Mouse (Mus musculus) forebrain, embryonic 11.5 days (tissue): ENCODE data around the gene Acta1. TPM values are rescaled to one million over a fixed set of nuclear protein-coding genes. Genes with fewer than 3 reads are reported as not detected.

Source experiments
- ATAC-seq: fragments of 200-750 bp; cut with Nextera tagmentation; replicated peaks from 2 replicates; pipeline ENCODE4 v1.8.0; 2017; ENCODE audit warnings: moderate TSS enrichment; ENCODE audit not compliant: low FRiP score
- DNase-seq: peaks from one replicate; pipeline ENCODE4 v3.0.0-alpha.2; 2017; ENCODE audit warnings: low spot score
- H3K27ac ChIP-seq: fragments of 300-500 bp; sonication (generic); 2 replicates; pipeline ENCODE4 v1.5.1; 2014; ENCODE audit warnings: low read depth, low read length
- H3K27me3 ChIP-seq: fragments of 300-500 bp; sonication (generic); 2 replicates; pipeline ENCODE4 v1.6.1; 2014; ENCODE audit warnings: mild to moderate bottlenecking, low read length, mixed read lengths; ENCODE audit not compliant: control insufficient read depth, insufficient read depth
- H3K36me3 ChIP-seq: fragments of 300-500 bp; sonication (generic); 2 replicates; pipeline ENCODE4 v1.6.1; 2014; ENCODE audit warnings: mild to moderate bottlenecking, low read length, moderate library complexity, mixed read lengths; ENCODE audit not compliant: control insufficient read depth, insufficient read depth
- H3K4me1 ChIP-seq: fragments of 300-500 bp; sonication (generic); replicated peaks from 2 replicates; pipeline ENCODE4 v1.6.1; 2014; ENCODE audit warnings: low read length, mixed read lengths; ENCODE audit not compliant: control insufficient read depth, insufficient read depth
- H3K4me2 ChIP-seq: fragments of 300-500 bp; sonication (generic); 2 replicates; pipeline ENCODE4 v1.6.1; 2014; ENCODE audit warnings: low read depth, mild to moderate bottlenecking, low read length, moderate library complexity, mixed read lengths; ENCODE audit not compliant: severe bottlenecking
- H3K4me3 ChIP-seq: fragments of 300-500 bp; sonication (generic); 2 replicates; pipeline ENCODE4 v1.5.1; 2014; ENCODE audit warnings: low read depth, low read length
- H3K9ac ChIP-seq: fragments of 300-500 bp; sonication (generic); 2 replicates; pipeline ENCODE4 v1.6.1; 2014; ENCODE audit warnings: low read length
- H3K9me3 ChIP-seq: fragments of 300-500 bp; sonication (generic); 2 replicates; pipeline ENCODE4 v1.6.1; 2016; ENCODE audit warnings: low read length, mixed read lengths; ENCODE audit not compliant: control insufficient read depth
- WGBS: fragments of 180-500 bp; shearing (Covaris S2); extraction: QIAGEN DNeasy Blood & Tissue Kit; methylation state at CpG from one replicate; pipeline ENCODE4 v1.1.7; 2014; 5-methylcytosine and 5-hydroxymethylcytosine counted together
- polyA plus RNA-seq: library from polyadenylated mRNA; unstranded; fragments of >200 nt; fragmentation: Nextera tagmentation; extraction: Ambion mirVana; gene quantifications from 2 replicates; pipeline ENCODE4 v1.2.1, GENCODE M21; 2014

Gene Acta1
- polyA plus RNA-seq, 1 experiment from 2014 or later, result 0.68 TPM

GRCm38 (mm10) chr8:123846509-123846908 is 48.0 kb downstream of the Acta1 start:
- Histone ChIP-seq H3K27ac (no peak overlapping the region), H3K9ac (no peak overlapping the region), H3K4me2 (no peak overlapping the region), H3K9me3 (no peaks in the 10 kb centered on the region), H3K27me3 (no peaks in the 10 kb centered on the region), H3K4me3 (no peak overlapping the region), H3K4me1 (no peaks in the 10 kb centered on the region), H3K36me3 (no peaks in the 10 kb centered on the region; the same call in 1 of the 2 replicates)
- ATAC-seq (no peak), DNase-seq (no peak)
- 88% methylated on average over 12 of the region's 12 CpGs for WGBS

- no peaks in the 10 kb centered on the region for H3K9me3 ChIP-seq
- H3K4me2 ChIP-seq, result no peak overlapping the region
- H3K27ac ChIP-seq, result no peak overlapping the region
- DNase-seq, result no peak
- WGBS, result 94% methylated on average over 10 of the region's 10 CpGs
- H3K27me3 ChIP-seq, result no peaks in the 10 kb centered on the region
- ATAC-seq, result no peak
- no peak overlapping the region for H3K4me3 ChIP-seq
- H3K4me1 ChIP-seq, result no peaks in the 10 kb centered on the region
- no peaks in the 10 kb centered on the region; the same call in 1 of the 2 replicates for H3K36me3 ChIP-seq
- H3K9ac ChIP-seq, result no peak overlapping the region
Observed at GRCm38 (mm10) chr8:123845991-123846390, 48.6 kb downstream of the Acta1 start.

- Histone ChIP-seq H3K27ac (no peak overlapping the region), H3K9ac (no peak overlapping the region), H3K27me3 (no peaks in the 10 kb centered on the region), H3K36me3 (no peaks in the 10 kb centered on the region; the same call in 1 of the 2 replicates), H3K4me2 (no peak overlapping the region), H3K4me1 (no peaks in the 10 kb centered on the region), H3K9me3 (no peaks in the 10 kb centered on the region), H3K4me3 (no peak overlapping the region)
- WGBS, result 94% methylated on average over 13 of the region's 13 CpGs
- DNase-seq (no peak), ATAC-seq (no peak)
Observed at GRCm38 (mm10) chr8:123845114-123845513, 49.4 kb downstream of the Acta1 start.

- DNase-seq, result no peak
- Histone ChIP-seq H3K4me1 (no peaks in the 10 kb centered on the region), H3K27me3 (no peaks in the 10 kb centered on the region), H3K27ac (no peak overlapping the region), H3K36me3 (no peaks in the 10 kb centered on the region; the same call in 1 of the 2 replicates), H3K9me3 (no peaks in the 10 kb centered on the region), H3K4me3 (no peak overlapping the region), H3K9ac (no peak overlapping the region), H3K4me2 (no peak overlapping the region)
- WGBS, result 80% methylated on average over 7 of the region's 7 CpGs
- no peak for ATAC-seq
Observed at GRCm38 (mm10) chr8:123844341-123844740, 50.2 kb downstream of the Acta1 start.

GRCm38 (mm10) chr8:123842086-123842485 is 52.5 kb downstream of the Acta1 start:
- H3K4me2 ChIP-seq, result no peak overlapping the region
- H3K4me3 ChIP-seq, result no peak overlapping the region
- H3K9ac ChIP-seq, result no peak overlapping the region
- no peaks in the 10 kb centered on the region for H3K4me1 ChIP-seq
- 88% methylated on average over 12 of the region's 12 CpGs for WGBS
- peaks cover 6% of the 10 kb centered on the region; the same call in 1 of the 2 replicates for H3K36me3 ChIP-seq
- no peaks in the 10 kb centered on the region for H3K9me3 ChIP-seq
- no peaks in the 10 kb centered on the region for H3K27me3 ChIP-seq
- ATAC-seq (no peak), DNase-seq (no peak)
- no peak overlapping the region for H3K27ac ChIP-seq

Other genes starting within 250 kb of the Acta1 start
- 8.1 and 9.1 TPM in 2 replicates for gene Rhou, start 240.8 kb downstream of the Acta1 start, polyA plus RNA-seq
- gene Rab4a, start 88.8 kb downstream of the Acta1 start, polyA plus RNA-seq, result 70.2 and 75.9 TPM in 2 replicates
- gene Ccsap, start 34.5 kb downstream of the Acta1 start, polyA plus RNA-seq, result 10.0 and 10.4 TPM in 2 replicates
- gene Nup133, start 54.5 kb upstream of the Acta1 start, polyA plus RNA-seq, result 60.6 and 66.8 TPM in 2 replicates
- gene Abcb10, start 88.4 kb upstream of the Acta1 start, polyA plus RNA-seq, result 24.2 and 24.3 TPM in 2 replicates
- gene Taf5l, start 126.6 kb upstream of the Acta1 start, polyA plus RNA-seq, result 45.9 and 47.6 TPM in 2 replicates
- gene Urb2, start 126.8 kb upstream of the Acta1 start, polyA plus RNA-seq, result 9.6 and 10.7 TPM in 2 replicates